Comparison of ENCODE assay signal across 15 mouse cellular contexts in the genomic region with DNA sequence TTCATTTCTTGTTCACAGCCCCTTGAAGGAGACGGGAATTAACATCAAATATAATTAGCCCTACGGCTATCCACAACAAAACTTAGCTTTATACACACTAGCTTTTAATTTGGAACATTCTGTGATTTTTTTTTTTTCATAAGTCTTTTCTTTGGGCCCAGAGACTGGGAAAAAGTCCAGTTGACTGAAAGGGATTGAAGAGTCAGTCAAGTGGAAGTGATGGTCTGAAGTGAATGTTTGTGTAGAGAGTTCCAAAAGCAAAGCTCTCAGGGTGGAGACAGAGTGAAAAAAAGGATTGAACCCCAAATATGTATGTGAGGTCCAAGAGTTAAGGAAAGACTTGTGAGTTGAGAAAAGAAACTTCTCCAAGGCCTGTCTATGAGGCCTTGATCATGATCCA. TPM values are rescaled to one million over a fixed set of nuclear protein-coding genes. Genes with fewer than 3 reads are reported as not detected.
"Had no signal": no experiment of that assay in that cellular context is flagged by ENCODE, and none has a peak within 500 bp of the region (broad histone marks: within the 10 kb centered on the region; RNA-seq: fewer than 3 reads in every experiment).

No protein-coding gene starts in this region.

- DNase-seq: liver; lung, adult 18-20 months; lung, postnatal 10 days; lung, postnatal 36 days; thymus, adult 18-20 months; thymus, postnatal 36 days had no signal

- ATAC-seq: liver, embryonic 12.5 days; midbrain, embryonic 16.5 days had no signal

- H3K27ac ChIP-seq: kidney, postnatal 0 days; limb, embryonic 10.5 days; limb, embryonic 13.5 days; liver, embryonic 12.5 days; liver, embryonic 15.5 days; lung, embryonic 15.5 days; midbrain, embryonic 12.5 days had no signal

- H3K4me3 ChIP-seq: limb, embryonic 10.5 days; limb, embryonic 13.5 days; liver, embryonic 12.5 days; liver, embryonic 15.5 days; lung, embryonic 15.5 days; megakaryocyte, embryonic 14.5 days; midbrain, embryonic 12.5 days had no signal

- H3K27me3 ChIP-seq: limb, embryonic 13.5 days; liver, embryonic 12.5 days; liver, embryonic 15.5 days; lung, embryonic 15.5 days; megakaryocyte, embryonic 14.5 days; midbrain, embryonic 12.5 days had no signal

- H3K4me2 ChIP-seq: limb, embryonic 13.5 days; liver, embryonic 12.5 days; liver, embryonic 15.5 days; lung, embryonic 15.5 days; midbrain, embryonic 12.5 days had no signal

- H3K9ac ChIP-seq: limb, embryonic 13.5 days; liver, embryonic 12.5 days; liver, embryonic 15.5 days; lung, embryonic 15.5 days; midbrain, embryonic 12.5 days had no signal

- H3K9me3 ChIP-seq: limb, embryonic 10.5 days; limb, embryonic 13.5 days; liver, embryonic 12.5 days; liver, embryonic 15.5 days; lung, embryonic 15.5 days; megakaryocyte, embryonic 14.5 days; midbrain, embryonic 12.5 days had no signal

RNA-seq across cellular contexts. Expression of gene BC030499, which starts 27.8 kb away (rescaled TPM):
- polyA plus RNA-seq: kidney, postnatal 0 days had no signal
